Mouse (Mus musculus) olfactory bulb, adult 2 months (tissue): ENCODE measurements around the gene Prr7.

ENCODE experiments used
- CTCF ChIP-seq: fragments of 200-500 bp; IDR thresholded peaks from 2 replicates; pipeline ENCODE4 v1.5.1; 2012; ENCODE audit warnings: low read depth, mild to moderate bottlenecking, low read length, moderate library complexity; ENCODE audit not compliant: insufficient read depth
- POLR2A ChIP-seq: fragments of 200-500 bp; IDR thresholded peaks from 2 replicates; pipeline ENCODE4 v1.6.1; 2012; ENCODE audit warnings: mild to moderate bottlenecking, low read depth, low read length, moderate library complexity; ENCODE audit not compliant: insufficient read depth

DNA sequence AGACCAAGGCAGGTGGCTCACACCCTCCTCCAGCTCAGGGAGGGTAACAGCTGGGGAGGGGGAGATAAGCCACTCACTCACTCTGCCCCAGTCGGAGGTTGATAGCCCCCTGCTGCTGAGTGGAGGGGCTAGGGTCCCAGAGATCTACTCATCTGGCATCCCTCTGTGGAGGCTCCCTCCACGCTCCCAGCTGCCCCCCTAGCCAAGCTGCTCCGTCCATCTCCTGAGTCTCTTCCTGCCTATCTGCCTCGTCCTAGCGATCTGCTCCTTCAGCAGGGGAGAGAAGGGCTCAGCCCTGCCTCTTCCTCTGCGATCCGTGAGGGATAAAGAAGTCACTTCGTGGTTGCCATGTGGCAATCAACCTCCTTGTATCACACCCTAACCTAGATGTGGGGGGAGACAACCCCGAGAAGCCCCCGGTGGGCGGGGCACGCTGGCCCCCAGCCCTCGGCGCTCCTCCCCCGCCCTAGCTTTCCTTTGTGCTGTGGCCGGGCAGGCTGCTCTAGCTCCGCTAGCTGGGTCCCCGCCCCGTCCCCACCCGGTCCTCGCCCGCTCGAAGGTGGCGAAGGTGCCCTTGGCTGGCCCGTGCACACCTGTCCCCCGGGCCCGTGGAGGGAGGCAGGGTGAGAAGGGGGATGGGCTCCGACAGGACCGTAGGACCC, 23.0 kb downstream of the Prr7 start:
- TF ChIP-seq CTCF (no peak), POLR2A (no peak)
